Mouse (Mus musculus) bone marrow macrophage, adult 2 months (primary cell): ENCODE results near the gene Adcy6.

Experiments used
- CTCF ChIP-seq: IDR thresholded peaks from 2 replicates; pipeline ENCODE4 v1.5.1; 2012; ENCODE audit warnings: low read depth, mild to moderate bottlenecking, low read length, moderate library complexity
- POLR2A ChIP-seq: IDR thresholded peaks from 2 replicates; pipeline ENCODE4 v1.6.1; 2012; ENCODE audit warnings: mild to moderate bottlenecking, low read depth, low read length, borderline replicate concordance

GRCm38 (mm10) chr15:98645057-98646026 is 35.5 kb upstream of the Adcy6 start:
- TF ChIP-seq CTCF: no peak
- TF ChIP-seq POLR2A: no peak
